Mouse (Mus musculus) gastrocnemius, postnatal 36 days (tissue): Measurements from ENCODE around the gene Nrxn1. TPM values are rescaled to one million over a fixed set of nuclear protein-coding genes. Genes with fewer than 3 reads are reported as not detected.

Experiments
- DNase-seq, 2 experiments: peaks; one replicate each; pipeline ENCODE4 v3.0.0; 2022
- intact Hi-C: fragments of 180-260 bp; cut with DNase I; formaldehyde crosslinking; loops from one replicate; pipeline ENCODE4 v1.15.1; 2025
- total RNA-seq, 2 experiments: library from RNA; stranded (reverse); gene quantifications; 2 replicates each; pipeline ENCODE4 v1.2.3; 2021

The Nrxn1 gene
- total RNA-seq, 2 experiments from 2014 or later: 0.38 to 0.49 TPM

- DNase-seq: no peak
- intact Hi-C loops: no loop called here
Observed at GRCm38 (mm10) chr17:90815306-90815705, 277.6 kb downstream of the Nrxn1 start.

DNA sequence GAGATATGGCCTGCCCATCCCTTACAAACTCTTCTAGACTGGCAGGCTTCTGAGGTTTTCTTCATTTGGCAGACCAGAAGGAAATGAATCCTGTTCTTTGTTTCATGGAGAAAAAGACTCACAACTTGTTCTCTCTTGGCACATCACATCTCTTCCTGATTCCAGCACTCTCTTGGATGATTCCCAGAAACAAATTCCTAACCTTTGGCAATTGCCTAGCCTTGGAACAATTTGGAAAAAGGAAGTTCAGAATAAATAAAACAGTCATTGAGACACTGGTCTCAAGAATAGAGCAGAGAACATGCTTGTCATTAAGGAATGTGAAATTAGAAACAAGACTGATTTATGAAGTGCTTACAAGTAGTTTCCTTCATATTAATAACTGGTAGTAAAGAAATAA lies 279.1 kb downstream of the Nrxn1 start:
- DNase-seq: no peak
- intact Hi-C loops: no loop called here

DNA sequence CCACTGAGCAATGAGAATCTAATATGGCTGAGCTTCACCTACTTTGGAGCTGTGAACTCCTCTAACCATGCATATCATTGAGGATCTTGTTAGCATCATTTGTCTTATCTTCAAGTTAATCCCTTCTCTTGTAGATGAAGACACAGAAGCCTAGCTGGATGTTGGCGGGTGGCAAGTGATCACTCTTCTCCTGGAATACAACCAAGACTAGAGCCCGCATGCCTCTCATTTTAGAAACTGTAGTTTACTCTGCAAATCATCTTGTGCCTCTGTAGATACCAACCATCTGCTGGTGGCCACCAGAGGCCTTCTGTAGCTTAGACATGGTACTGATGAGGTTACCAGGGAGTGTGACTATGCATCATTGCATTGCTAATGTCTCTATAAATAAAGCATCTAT lies 280.4 kb downstream of the Nrxn1 start:
- intact Hi-C loops: no loop called here
- no peak for DNase-seq

DNA sequence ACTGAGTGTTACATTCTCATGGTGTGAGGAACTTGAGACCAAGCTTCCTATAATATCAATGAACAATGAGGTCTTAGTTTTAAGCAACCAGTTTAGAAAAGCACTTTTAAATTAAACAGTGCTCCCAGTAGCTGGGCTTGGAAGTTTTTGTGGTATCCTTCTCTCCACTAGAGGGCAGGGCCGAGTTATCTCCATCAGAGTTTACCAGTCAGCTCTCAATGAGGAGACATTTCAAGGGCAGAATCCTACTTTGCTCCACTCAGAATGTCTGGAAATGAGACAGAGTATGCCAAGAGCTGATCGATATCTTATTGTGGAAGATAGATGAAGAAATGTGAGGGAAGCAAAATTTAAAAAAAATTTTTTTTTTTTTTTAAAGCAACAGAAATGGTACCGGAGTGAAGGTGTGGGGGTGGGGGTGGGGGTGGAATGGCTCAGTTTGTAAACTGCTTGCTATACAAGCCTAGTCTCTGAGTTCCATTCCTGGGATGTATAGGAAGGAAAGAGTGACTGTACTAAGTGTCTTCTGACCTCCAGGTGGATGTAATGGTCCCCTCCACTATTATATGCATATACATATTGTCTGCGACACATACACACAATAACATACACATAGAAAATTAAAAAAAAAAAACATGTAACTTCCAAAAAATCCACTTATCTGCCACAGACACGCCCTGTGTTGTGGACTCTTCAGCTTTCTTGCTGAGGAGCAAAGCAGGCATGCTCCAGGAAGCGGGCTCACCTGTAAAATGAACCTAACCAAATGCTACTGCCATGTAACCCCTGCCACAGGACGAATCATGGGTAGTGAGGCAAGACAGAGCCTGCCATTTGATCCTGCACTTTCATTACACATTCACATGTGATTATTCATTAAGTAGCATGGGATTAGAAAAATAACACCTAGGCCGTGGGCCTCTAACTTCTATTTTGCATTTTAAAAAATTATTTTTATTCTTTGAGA lies 283.4 kb downstream of the Nrxn1 start:
- peak in 1 of 2 experiments; percentile 18 for DNase-seq
- intact Hi-C loops: no loop called here

DNA sequence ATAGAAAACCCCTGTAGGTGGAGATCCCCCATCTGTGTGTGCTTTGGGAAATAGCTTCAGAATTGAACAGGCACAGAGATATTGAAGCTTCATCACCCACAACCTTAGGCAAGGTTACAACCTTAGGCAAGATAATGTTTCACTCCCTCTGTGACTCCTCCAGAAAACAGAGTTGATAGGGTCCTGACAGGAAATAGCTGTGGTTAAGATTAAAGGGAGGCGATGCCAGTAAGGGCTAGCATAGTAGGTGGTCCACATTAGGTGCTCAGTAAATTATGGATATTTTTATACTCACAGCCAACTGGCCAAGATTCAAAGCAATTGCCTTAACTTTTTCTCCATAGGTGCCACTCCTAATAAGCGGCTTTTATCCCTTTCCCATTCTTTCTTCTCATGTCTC lies 284.6 kb downstream of the Nrxn1 start:
- intact Hi-C loops: no loop called here

GRCm38 (mm10) chr17:90807199-90807598 lies 285.7 kb downstream of the Nrxn1 start:
- intact Hi-C loops: no loop called here

More for the DNA sequence above, 284.6 kb downstream of the Nrxn1 start:
- DNase-seq: no peak

DNA sequence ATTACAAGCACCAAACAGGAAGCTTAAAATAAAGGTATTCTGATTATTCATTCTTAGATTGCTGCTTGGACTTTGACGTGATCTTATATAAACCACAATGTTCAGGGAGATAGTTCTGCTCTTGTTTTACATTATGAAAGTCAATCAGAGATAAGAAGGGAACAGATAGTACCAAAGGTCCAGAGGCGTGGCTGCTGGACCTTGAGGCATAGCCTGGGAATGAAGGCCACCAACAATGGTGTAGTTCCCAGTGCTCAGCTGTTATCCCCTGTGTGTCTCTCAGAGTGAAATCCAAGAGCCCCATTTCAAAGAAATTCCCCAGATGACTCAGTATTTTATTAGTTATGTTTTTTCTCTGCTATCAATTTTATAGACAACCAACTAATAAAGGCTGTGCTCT lies 294.2 kb downstream of the Nrxn1 start:
- DNase-seq: no peak
- intact Hi-C loops: no loop called here

More at GRCm38 (mm10) chr17:90807199-90807598, 285.7 kb downstream of the Nrxn1 start:
- DNase-seq: no peak

DNA sequence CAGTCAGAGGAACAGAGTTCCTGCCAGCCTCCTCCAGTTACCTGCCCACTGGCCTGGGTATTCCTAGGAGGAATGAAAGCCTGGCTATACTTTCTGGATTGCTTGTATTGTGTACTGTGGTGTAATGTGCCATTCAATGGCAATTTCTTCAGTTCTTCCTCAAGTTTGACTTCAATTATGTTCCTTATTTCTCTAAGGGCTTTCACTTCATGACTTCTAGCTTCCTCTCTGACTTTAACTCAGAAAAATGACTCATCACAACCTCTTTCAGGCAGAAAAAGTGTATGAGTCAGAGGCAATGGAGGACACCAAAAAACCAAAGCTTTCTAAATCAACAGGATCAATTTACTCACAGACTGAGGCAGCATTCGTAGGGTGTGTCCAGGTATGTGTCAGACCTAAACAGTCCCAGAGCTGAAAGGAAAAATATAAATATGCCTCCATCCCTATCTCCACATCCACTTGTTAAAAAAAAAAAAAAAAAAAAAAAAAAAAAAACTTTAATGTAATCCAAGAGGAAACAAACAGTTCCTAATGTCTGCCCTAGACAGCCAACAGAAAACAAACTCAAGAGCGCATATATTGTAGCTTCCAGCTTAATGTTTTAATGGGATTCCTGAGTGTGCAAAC lies 295.1 kb downstream of the Nrxn1 start:
- intact Hi-C loops: no loop called here
- no peak for DNase-seq

DNA sequence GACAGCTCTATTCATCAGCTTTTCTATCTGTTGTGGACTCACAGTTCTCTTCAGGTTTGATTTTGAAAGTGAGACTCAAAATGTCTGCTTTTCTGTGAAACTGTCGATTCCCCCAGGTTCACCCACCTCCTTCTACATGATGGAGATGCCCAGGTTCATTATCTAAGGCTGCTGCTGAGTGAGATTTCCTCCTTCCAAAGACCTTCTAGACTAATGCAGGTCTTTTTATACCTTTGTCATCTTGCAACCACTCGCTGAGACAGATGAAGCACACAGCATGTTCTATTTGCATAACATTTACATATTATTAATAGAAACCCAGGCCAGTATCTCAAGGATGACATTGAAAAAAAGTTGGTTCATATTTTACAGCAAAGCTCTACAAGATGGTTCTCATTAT lies 295.9 kb downstream of the Nrxn1 start:
- intact Hi-C loops: no loop called here
- DNase-seq: no peak

GRCm38 (mm10) chr17:90788491-90789127 lies 304.3 kb downstream of the Nrxn1 start:
- DNase-seq: no peak
- intact Hi-C loops: no loop called here

- intact Hi-C loops: no loop called here
- no peak for DNase-seq
Observed at GRCm38 (mm10) chr17:90788040-90788439, 304.8 kb downstream of the Nrxn1 start.

DNA sequence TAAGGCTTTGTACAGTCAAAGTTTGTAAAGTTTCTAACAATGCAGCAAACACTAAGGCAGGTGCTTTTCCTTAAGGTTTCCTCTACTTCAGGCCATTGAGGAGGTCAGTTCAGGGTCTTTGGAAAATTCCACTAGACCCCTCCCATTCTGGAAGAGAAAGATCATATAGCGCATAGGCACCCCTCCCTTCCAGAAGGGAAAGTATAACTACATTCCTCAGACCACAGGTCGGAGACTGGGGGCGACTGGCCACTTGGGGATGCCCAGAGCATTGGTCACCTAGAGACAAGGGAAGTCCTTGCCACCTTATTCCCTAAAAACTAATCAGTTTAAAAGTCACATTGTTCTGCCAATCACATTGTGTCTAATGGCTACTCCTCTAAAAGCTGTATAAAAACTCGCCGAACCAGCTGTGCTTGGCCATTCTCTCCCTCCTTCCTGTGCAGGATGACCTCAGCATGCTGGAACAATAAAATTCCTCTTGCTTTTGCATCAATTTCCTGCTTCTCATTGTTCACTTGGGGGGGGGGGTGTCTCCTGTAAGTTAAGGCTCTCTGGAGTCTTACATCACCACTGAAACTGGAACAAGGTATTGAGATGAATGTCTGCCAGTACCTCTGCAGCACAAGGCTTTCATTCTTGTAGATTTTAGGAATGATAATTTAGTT lies 305.6 kb downstream of the Nrxn1 start:
- no peak for DNase-seq
- intact Hi-C loops: no loop called here

DNA sequence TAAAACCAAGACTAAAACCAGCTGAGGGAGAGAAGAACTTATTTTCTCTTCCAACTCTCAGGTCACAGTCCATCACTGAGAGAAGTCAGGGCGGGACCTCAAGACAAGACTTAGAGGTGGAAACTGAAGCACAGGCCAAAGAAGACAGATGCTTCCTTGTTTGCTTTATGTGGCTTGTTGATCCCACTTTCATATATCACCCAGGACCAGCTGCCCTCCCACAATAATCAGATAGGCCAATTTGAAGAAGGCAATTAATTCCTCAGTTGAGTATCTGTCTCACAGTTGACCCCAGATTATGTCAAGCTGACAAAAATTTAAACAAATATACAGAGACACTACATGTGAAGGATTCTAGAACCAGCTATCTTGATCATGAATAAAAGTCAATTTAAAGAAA lies 312.4 kb downstream of the Nrxn1 start:
- DNase-seq: no peak
- intact Hi-C loops: no loop called here

DNA sequence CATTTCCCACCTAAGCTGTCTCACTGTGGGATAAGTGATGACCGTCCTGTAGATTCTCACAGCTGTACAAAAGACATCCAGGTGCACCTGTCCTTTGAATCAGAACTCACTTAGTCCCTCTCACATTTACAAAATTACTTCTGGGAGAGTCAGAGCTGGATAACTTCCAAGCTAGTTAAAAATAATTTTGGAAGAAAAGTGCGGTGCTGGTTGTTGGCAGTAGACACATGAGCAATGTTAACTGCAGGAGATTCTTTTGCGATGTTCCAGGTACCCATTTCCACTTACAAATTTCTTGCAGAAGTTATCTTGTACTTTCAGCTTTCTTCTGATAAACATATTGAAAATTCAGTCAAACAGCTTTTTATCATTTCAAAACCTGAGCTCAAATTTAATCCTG lies 317.5 kb downstream of the Nrxn1 start:
- intact Hi-C loops: no loop called here
- DNase-seq: no peak

DNA sequence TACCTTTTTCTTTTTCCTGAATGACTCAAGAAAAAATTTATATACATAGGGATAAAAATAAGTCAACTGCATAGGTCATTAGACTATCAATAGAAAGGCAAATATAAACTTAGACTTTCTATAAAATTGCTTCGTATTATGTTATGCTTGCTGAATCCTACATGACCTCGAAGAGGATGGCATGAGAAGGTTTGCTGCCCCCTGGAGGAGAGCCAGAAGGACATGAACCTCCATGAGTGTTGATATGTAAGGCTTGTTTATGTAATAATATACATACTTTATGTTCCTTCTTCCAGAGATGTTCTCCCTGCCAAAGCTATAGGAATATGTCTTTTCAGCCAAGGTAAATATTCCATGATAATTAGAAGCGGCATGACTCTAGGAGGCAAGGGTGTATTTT lies 319.6 kb downstream of the Nrxn1 start:
- intact Hi-C loops: no loop called here
- no peak for DNase-seq

DNA sequence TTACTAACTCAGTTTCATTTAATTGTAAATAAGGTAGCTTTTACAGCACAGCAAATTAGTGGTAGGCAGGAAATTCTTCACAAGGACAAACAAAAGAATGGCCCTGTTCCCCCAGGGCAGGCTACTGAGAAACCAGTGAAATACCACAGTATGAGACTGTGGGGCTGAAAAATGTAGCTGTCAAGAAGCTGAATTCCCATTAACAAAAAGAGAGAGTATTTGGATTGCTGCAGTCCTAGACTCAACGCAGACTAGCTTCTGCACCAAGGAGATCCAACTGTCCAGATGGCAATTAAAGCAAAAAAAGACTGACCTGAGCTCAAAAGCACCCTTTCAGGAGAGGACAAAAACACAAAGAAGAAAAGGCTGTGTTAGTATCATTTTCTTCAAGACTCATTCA lies 324.7 kb downstream of the Nrxn1 start:
- intact Hi-C loops: no loop called here
- DNase-seq: no peak

DNA sequence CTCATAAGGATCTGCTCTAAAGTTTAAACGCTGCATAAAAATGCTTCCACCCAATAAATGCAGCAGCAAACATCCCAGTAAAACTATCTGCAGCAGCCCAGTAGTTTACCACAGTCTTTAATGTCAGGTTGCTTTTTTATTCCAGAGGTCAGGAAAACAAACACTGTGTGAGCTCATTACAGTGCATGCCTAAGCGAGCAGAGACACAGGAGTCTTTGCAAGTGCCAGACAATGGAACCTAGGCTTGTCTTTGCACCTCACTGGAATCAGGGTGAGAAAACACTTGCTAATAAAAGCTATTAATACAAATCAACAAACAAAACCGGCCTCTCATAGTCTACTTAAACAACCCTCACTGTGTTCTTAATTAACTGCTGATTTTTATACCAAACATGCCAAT lies 365.7 kb downstream of the Nrxn1 start:
- intact Hi-C loops: no loop called here
- DNase-seq: no peak

DNA sequence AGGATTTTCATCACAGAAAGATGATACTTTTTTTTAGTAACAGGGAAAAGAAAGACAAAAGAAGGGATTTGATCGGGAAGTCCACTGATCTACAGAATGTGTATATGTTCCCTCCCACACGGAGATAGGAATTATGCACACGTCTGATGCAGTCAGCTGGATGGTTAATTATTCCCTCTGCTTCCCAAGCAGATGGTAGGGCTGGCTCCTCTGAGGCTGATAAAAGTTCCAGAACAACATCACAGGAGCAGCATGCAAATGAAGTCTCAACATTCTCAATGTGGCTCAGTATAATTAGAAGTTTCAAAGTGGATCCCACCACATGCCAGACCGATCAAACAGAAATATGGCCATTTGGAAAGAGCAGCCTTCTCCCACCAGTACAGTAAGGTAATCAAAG lies 388.1 kb downstream of the Nrxn1 start:
- intact Hi-C loops: no loop called here
- DNase-seq: no peak

DNA sequence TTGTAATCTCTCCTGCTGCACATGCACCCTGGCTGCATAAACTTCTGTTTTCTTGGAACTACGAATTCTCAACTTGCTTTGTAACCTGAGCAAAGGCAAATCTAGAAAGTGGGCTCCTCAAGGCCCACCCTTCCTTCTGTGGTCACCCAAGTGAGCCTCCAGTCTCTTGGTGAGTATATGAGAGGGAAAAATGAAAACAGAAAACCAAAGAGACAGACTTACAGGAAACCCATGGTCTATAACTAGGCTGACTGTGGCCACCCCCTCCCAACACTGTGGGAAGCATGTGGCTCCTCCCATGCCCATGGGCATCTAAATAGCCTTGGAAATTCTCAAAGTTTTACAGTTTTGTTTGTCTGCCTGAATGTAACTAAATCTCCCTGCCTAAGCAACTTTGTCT lies 390.2 kb downstream of the Nrxn1 start:
- no peak for DNase-seq
- intact Hi-C loops: no loop called here

DNA sequence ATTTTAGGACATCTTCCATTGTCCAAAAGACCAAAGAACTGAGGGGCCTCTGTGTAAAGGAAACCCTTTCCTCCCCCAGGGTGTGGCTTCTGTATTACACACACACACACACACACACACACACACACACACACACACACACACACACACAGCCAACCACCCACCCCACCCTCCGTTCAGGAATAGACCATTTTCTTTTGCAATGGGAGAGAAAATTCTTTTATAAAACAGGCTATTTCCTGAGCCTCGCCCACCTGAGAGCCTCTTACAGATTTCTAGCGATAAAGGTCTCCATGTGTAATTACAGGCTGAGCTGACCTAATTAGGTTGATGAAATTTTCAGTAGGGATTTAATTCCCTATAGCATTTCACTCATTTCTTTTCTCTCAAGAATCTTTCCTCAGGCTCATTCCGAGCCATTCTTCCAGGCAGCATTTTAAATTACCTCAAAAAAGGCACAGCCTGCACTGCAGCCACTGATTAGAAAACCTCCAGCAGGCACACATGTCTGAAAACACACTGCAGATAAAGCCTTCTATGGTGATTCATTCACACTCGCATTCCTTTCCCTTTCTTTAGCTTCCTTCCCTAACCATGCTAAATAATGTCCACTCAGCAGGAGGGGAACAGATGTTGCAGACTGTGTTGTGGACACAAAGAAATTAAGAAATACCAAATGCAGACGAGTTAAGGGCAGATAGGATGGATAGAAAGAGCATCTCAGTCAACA lies 396.6 kb downstream of the Nrxn1 start:
- DNase-seq: no peak
- intact Hi-C loops: no loop called here
